Mouse (Mus musculus): ENCODE measurements around the gene Top2a. TPM values are rescaled to one million over a fixed set of nuclear protein-coding genes. Genes with fewer than 3 reads are reported as not detected.

The Top2a gene
- polyA plus RNA-seq, 1 experiment = 161 TPM

GRCm38 (mm10) chr11:99062661-99063060 is 38.7 kb upstream of the Top2a start:
- no peak overlapping the region for H3K27ac ChIP-seq (ENCODE audit: control insufficient read depth, insufficient read depth, low read depth, low read length, poor library complexity)
- H3K4me1 ChIP-seq (ENCODE audit: control insufficient read depth, insufficient read depth, low read length) = no peaks in the 10 kb centered on the region
- TF ChIP-seq CTCF (IDR thresholded peaks at IDR 0.05; ENCODE audit: control insufficient read depth, insufficient read depth, low read length) = no peak
- TF ChIP-seq POLR2A (IDR thresholded peaks at IDR 0.05; ENCODE audit: borderline replicate concordance, control insufficient read depth, low read depth, low read length) = no peak
- H3K4me3 ChIP-seq (replicated peaks; ENCODE audit: control insufficient read depth, low read depth, low read length) = no peak overlapping the region
- WGBS = 87% methylated on average over 7 of the region's 7 CpGs

DNA sequence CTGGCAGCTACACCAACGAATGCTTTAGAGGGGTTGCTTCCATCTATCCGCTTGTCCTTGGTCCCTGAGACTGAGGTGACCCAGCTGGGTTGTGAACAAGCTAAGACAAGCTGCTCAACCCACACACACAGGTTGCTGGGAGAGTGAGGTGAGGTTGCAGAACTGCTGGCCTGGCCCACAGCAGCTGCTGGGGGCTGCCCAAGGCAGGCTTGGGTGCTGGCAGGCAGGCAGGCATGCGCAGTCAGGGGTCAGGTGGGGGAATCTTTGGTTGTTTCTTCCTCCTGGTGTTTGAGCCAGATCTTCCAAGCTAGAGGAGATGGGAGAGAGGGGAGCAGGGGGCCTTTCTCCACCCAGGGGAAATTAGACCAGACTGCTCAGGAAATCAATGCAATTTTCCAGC is 36.4 kb upstream of the Top2a start:
- Histone ChIP-seq H3K27ac (ENCODE audit: control insufficient read depth, insufficient read depth, low read depth, low read length, poor library complexity) (no peak overlapping the region), H3K4me1 (ENCODE audit: control insufficient read depth, insufficient read depth, low read length) (no peaks in the 10 kb centered on the region), H3K4me3 (replicated peaks; ENCODE audit: control insufficient read depth, low read depth, low read length) (no peak overlapping the region)
- 76% methylated on average over 3 of the region's 3 CpGs for WGBS
- TF ChIP-seq CTCF (IDR thresholded peaks at IDR 0.05; ENCODE audit: control insufficient read depth, insufficient read depth, low read length) = no peak
- no peak for TF ChIP-seq POLR2A (IDR thresholded peaks at IDR 0.05; ENCODE audit: borderline replicate concordance, control insufficient read depth, low read depth, low read length)

- H3K4me3 ChIP-seq (replicated peaks; ENCODE audit: control insufficient read depth, low read depth, low read length) = no peak overlapping the region
- 68% methylated on average over 8 of the region's 8 CpGs for WGBS
- no peak overlapping the region for H3K27ac ChIP-seq (ENCODE audit: control insufficient read depth, insufficient read depth, low read depth, low read length, poor library complexity)
- no peak for TF ChIP-seq POLR2A (IDR thresholded peaks at IDR 0.05; ENCODE audit: borderline replicate concordance, control insufficient read depth, low read depth, low read length)
- no peak for TF ChIP-seq CTCF (IDR thresholded peaks at IDR 0.05; ENCODE audit: control insufficient read depth, insufficient read depth, low read length)
- H3K4me1 ChIP-seq (ENCODE audit: control insufficient read depth, insufficient read depth, low read length) = no peaks in the 10 kb centered on the region
These were observed 31.8 kb upstream of the Top2a start for GRCm38 (mm10) chr11:99055571-99056452.

GRCm38 (mm10) chr11:99055143-99055542 is 31.2 kb upstream of the Top2a start:
- TF ChIP-seq POLR2A (IDR thresholded peaks at IDR 0.05; ENCODE audit: borderline replicate concordance, control insufficient read depth, low read depth, low read length) = no peak
- Histone ChIP-seq H3K4me3 (replicated peaks; ENCODE audit: control insufficient read depth, low read depth, low read length) (no peak overlapping the region), H3K27ac (ENCODE audit: control insufficient read depth, insufficient read depth, low read depth, low read length, poor library complexity) (no peak overlapping the region), H3K4me1 (ENCODE audit: control insufficient read depth, insufficient read depth, low read length) (no peaks in the 10 kb centered on the region)
- WGBS = 63% methylated on average over 4 of the region's 4 CpGs

- H3K27ac ChIP-seq (ENCODE audit: control insufficient read depth, insufficient read depth, low read depth, low read length, poor library complexity) = no peak overlapping the region
- no peak overlapping the region for H3K4me3 ChIP-seq (replicated peaks; ENCODE audit: control insufficient read depth, low read depth, low read length)
- 67% methylated on average over 2 of the region's 2 CpGs for WGBS
- no peaks in the 10 kb centered on the region for H3K4me1 ChIP-seq (ENCODE audit: control insufficient read depth, insufficient read depth, low read length)
- no peak for TF ChIP-seq CTCF (IDR thresholded peaks at IDR 0.05; ENCODE audit: control insufficient read depth, insufficient read depth, low read length)
- TF ChIP-seq POLR2A (IDR thresholded peaks at IDR 0.05; ENCODE audit: borderline replicate concordance, control insufficient read depth, low read depth, low read length) = no peak
These were observed 23.7 kb upstream of the Top2a start for GRCm38 (mm10) chr11:99047643-99048042.

DNA sequence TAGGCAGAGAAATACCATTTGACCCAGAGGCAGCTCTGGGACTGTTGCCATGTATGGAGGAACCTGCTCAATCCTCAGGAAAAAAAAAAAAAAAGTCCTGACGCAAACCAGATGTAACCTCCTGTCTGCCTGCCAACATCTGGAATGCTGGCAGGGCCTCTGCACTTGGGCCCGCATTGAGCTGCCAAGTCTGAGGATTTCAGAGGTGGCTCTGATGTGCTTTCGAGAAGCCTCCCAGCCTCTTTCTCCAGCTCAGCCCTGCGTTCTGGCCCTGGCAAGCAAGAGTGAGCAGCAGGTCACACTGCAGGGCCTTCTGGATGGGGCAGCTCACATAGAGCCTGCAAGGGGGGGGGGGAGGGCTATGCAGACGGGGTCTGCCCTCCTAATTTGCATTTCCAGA is 23.1 kb upstream of the Top2a start:
- Histone ChIP-seq H3K4me3 (replicated peaks; ENCODE audit: control insufficient read depth, low read depth, low read length) (no peak overlapping the region), H3K4me1 (ENCODE audit: control insufficient read depth, insufficient read depth, low read length) (peaks cover 2% of the 10 kb centered on the region), H3K27ac (ENCODE audit: control insufficient read depth, insufficient read depth, low read depth, low read length, poor library complexity) (no peak overlapping the region)
- TF ChIP-seq CTCF (IDR thresholded peaks at IDR 0.05; ENCODE audit: control insufficient read depth, insufficient read depth, low read length) (no peak), POLR2A (IDR thresholded peaks at IDR 0.05; ENCODE audit: borderline replicate concordance, control insufficient read depth, low read depth, low read length) (no peak)
- 79% methylated on average over 5 of the region's 5 CpGs for WGBS

DNA sequence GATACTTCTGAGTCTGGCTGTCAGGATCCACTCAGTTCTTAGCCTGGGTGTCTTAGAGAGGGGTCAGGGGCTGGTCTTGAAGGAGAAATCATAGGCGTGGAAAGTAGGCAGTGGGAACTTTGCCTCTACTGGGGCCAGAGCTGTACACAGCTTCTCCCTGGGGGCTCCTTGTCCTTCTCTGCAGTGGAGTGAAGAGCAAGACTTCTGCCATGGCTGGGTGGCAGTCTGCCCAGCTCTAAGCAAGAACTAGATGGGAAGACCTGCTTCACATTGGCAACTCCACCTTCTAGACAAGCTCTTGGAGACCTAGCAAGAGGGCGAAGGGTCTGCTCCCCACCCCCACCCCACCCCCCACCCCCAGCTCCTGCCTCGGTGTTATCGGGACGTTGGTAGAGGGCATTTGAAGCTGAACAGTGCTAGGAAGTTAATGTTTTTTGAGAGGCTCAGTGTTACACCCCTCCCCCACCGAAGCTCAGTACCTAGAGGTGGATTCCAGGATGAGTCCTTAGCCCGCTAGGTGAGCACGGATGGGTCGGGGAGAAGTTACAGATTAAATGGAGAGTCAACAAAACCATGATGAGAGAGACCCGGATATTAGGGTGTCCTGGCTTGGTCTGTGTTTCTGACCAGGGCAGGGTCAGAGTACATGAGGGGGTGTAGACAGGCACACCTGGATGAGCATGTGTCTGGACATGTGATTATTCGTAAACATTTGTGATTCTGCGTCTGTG is 21.3 kb upstream of the Top2a start:
- no peak overlapping the region for H3K27ac ChIP-seq (ENCODE audit: control insufficient read depth, insufficient read depth, low read depth, low read length, poor library complexity)
- whole genome bisulfite sequencing = 80% methylated on average over 12 of the region's 12 CpGs
- no peak overlapping the region for H3K4me3 ChIP-seq (replicated peaks; ENCODE audit: control insufficient read depth, low read depth, low read length)
- TF ChIP-seq POLR2A (IDR thresholded peaks at IDR 0.05; ENCODE audit: borderline replicate concordance, control insufficient read depth, low read depth, low read length) = no peak
- TF ChIP-seq CTCF (IDR thresholded peaks at IDR 0.05; ENCODE audit: control insufficient read depth, insufficient read depth, low read length) = no peak
- peaks cover 3% of the 10 kb centered on the region for H3K4me1 ChIP-seq (ENCODE audit: control insufficient read depth, insufficient read depth, low read length)

DNA sequence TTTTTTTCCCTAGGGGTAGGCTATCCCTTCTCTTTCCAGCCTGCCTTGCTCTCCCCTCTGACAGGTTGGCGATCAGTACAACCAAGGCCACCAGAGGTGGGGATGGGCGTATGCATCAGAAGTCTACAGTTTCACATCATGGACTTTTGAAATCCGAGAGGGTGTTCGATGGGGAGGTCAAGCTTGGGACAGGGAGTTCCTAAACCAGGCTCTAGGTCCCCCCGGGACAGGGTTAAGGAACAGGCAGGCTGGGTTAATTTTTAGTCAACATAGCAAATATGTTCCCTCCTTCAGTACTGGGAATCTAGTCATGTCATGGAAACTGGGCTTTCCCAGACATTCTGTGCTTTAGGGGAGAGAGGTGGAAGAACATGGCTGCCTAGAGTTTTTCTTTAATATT is 20.3 kb upstream of the Top2a start:
- Histone ChIP-seq H3K4me3 (replicated peaks; ENCODE audit: control insufficient read depth, low read depth, low read length) (no peak overlapping the region), H3K4me1 (ENCODE audit: control insufficient read depth, insufficient read depth, low read length) (peaks cover 3% of the 10 kb centered on the region), H3K27ac (ENCODE audit: control insufficient read depth, insufficient read depth, low read depth, low read length, poor library complexity) (no peak overlapping the region)
- WGBS = 78% methylated on average over 5 of the region's 5 CpGs
- no peak for TF ChIP-seq CTCF (IDR thresholded peaks at IDR 0.05; ENCODE audit: control insufficient read depth, insufficient read depth, low read length)
- TF ChIP-seq POLR2A (IDR thresholded peaks at IDR 0.05; ENCODE audit: borderline replicate concordance, control insufficient read depth, low read depth, low read length) = no peak

Data from bone marrow, adult 2 months (tissue).